Mouse (Mus musculus) forebrain, postnatal 0 days (tissue): ENCODE measurements around the gene Uck2. TPM values are rescaled to one million over a fixed set of nuclear protein-coding genes. Genes with fewer than 3 reads are reported as not detected.
A peak's percentile ranks its signal among the peaks of the same experiment; 100 is the strongest.

Source experiments
- ATAC-seq: fragments of 200-750 bp; cut with Nextera tagmentation; 2 replicates; pipeline ENCODE4 v1.8.0; 2017; ENCODE audit warnings: mild to moderate bottlenecking, moderate library complexity
- DNase-seq: peaks from one replicate; pipeline ENCODE4 v3.0.0-alpha.2; 2015
- H3K27ac ChIP-seq: fragments of 300-500 bp; sonication (generic); 2 replicates; pipeline ENCODE4 v1.5.1; 2014; ENCODE audit warnings: low read depth, mild to moderate bottlenecking, antibody characterized with exemption, low read length, moderate library complexity, mixed read lengths
- H3K27me3 ChIP-seq: fragments of 300-500 bp; sonication (generic); 2 replicates; pipeline ENCODE4 v1.6.1; 2014; ENCODE audit warnings: mild to moderate bottlenecking, low read length, mixed read lengths; ENCODE audit not compliant: insufficient read depth
- H3K36me3 ChIP-seq: fragments of 300-500 bp; sonication (generic); 2 replicates; pipeline ENCODE4 v1.6.1; 2014; ENCODE audit warnings: mild to moderate bottlenecking, moderate library complexity; ENCODE audit not compliant: insufficient read depth
- H3K4me1 ChIP-seq: fragments of 300-500 bp; sonication (generic); 2 replicates; pipeline ENCODE4 v1.6.1; 2014; ENCODE audit warnings: antibody characterized with exemption; ENCODE audit not compliant: insufficient read depth
- H3K4me2 ChIP-seq: fragments of 300-500 bp; sonication (generic); 2 replicates; pipeline ENCODE4 v1.6.1; 2014; ENCODE audit warnings: low read depth, mild to moderate bottlenecking, moderate library complexity
- H3K4me3 ChIP-seq: fragments of 300-500 bp; sonication (generic); 2 replicates; pipeline ENCODE4 v1.5.1; 2014; ENCODE audit warnings: low read depth, low read length, mixed read lengths
- H3K9ac ChIP-seq: fragments of 300-500 bp; sonication (generic); 2 replicates; pipeline ENCODE4 v1.6.1; 2014; ENCODE audit warnings: mild to moderate bottlenecking
- H3K9me3 ChIP-seq: fragments of 300-500 bp; sonication (generic); 2 replicates; pipeline ENCODE4 v1.6.1; 2016; ENCODE audit warnings: low read length
- CTCF ChIP-seq: sonication (generic); IDR thresholded peaks from 2 replicates; pipeline ENCODE4 v1.5.1; 2016; ENCODE audit warnings: antibody characterized with exemption, control low read depth, low read depth
- WGBS: fragments of 180-500 bp; shearing (Covaris S2); extraction: QIAGEN DNeasy Blood & Tissue Kit; methylation state at CpG from one replicate; pipeline ENCODE4 v1.1.7; 2014; 5-methylcytosine and 5-hydroxymethylcytosine counted together
- microRNA-seq, 2 experiments: library from miRNA; unstranded; fragments of <30 nt; microRNA quantifications; one replicate each; pipeline ENCODE4; 2016
- polyA plus RNA-seq: library from polyadenylated mRNA; unstranded; fragments of >200 nt; fragmentation: Nextera tagmentation; extraction: Ambion mirVana; gene quantifications from 2 replicates; pipeline ENCODE4 v1.2.1, GENCODE M21; 2015
- total RNA-seq: library from RNA; depleted of rRNA; stranded (reverse); fragments of >200 nt; gene quantifications from 2 replicates; pipeline ENCODE4 v1.2.3, GENCODE M21; 2014; rRNA removed

Uck2 gene
- total and polyA plus RNA-seq, 2 experiments from 2014 or later, result 48.2 to 80.7 TPM

- Histone ChIP-seq H3K36me3 (no peaks in the 10 kb centered on the region), H3K4me1 (no peaks in the 10 kb centered on the region), H3K4me2 (no peak overlapping the region), H3K9me3 (no peaks in the 10 kb centered on the region), H3K27me3 (no peaks in the 10 kb centered on the region), H3K27ac (no peak overlapping the region), H3K9ac (no peak overlapping the region), H3K4me3 (no peak overlapping the region)
- ATAC-seq (peak; percentile 56; the same call in 1 of the 2 replicates), DNase-seq (peak; percentile 45)
- TF ChIP-seq CTCF, result no peak
- WGBS, result 18% methylated on average over 8 of the region's 8 CpGs
Observed at GRCm38 (mm10) chr1:167194766-167195165, 90.4 kb downstream of the Uck2 start.

- no peak for ATAC-seq
- 46% methylated on average over 5 of the region's 5 CpGs for WGBS
- no peaks in the 10 kb centered on the region for H3K9me3 ChIP-seq
- H3K9ac ChIP-seq, result no peak overlapping the region
- TF ChIP-seq CTCF, result no peak
- H3K4me2 ChIP-seq, result no peak overlapping the region
- H3K27me3 ChIP-seq, result no peaks in the 10 kb centered on the region
- H3K36me3 ChIP-seq, result no peaks in the 10 kb centered on the region
- no peak for DNase-seq
- H3K4me1 ChIP-seq, result no peaks in the 10 kb centered on the region
- no peak overlapping the region for H3K4me3 ChIP-seq
- no peak overlapping the region for H3K27ac ChIP-seq
Observed at GRCm38 (mm10) chr1:167187791-167188190, 97.3 kb downstream of the Uck2 start.

DNA sequence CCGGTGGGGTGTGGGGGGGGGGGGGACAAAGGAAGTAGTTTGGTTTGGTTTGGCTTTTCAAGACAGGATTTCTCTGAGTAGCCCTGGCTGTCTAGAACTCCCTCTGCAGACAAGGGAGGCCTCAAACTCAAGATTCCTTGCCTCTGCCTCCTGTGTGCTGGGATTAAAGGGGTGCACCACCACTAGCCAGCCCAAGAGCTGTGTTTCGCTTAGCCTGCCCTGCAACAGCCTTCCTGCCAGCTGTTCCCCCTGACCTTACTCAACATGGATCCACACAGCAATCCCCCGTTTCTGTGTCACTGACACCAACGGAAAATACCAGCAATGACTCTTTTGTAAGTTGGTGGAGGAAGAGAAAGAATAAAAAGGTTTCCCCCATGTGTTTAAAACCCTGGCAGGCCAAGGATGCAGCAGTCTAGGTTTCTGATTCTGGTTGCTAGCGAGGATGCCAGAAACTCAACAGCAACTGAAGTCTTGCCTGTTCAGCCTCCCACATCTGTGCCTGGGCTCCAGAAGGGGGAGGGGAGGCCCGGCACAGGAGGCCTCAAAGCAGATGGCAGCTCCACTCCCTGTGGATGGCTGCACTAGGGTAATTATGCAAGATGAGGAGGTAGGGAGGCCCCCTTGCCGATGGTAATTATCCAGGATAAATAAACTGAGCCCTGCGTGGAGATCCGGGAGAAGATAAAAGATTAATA lies 103.1 kb downstream of the Uck2 start:
- 29% methylated on average over 9 of the region's 9 CpGs for WGBS
- Histone ChIP-seq H3K9ac (no peak overlapping the region), H3K36me3 (no peaks in the 10 kb centered on the region), H3K27me3 (no peaks in the 10 kb centered on the region), H3K4me3 (no peak overlapping the region), H3K27ac (no peak overlapping the region), H3K9me3 (no peaks in the 10 kb centered on the region), H3K4me2 (no peak overlapping the region), H3K4me1 (no peaks in the 10 kb centered on the region)
- ATAC-seq, result peak; percentile 84
- no peak for TF ChIP-seq CTCF
- DNase-seq, result peak; percentile 33

Small RNAs within 50 kb of the gene (microRNA-seq; reads per million reads assigned to microRNA genes)
- 0 reads per million in 2 experiments for gene Mir6347

Other genes starting within 250 kb of the Uck2 start
- gene Tmco1, start 23.1 kb upstream of the Uck2 start, total RNA-seq, result 55.2 and 60.4 TPM in 2 replicates
- gene Tmco1, start 23.1 kb upstream of the Uck2 start, polyA plus RNA-seq, result 70.0 and 76.7 TPM in 2 replicates
- 13.2 and 18.7 TPM in 2 replicates for gene Aldh9a1, start 64.7 kb upstream of the Uck2 start, total RNA-seq
- gene Aldh9a1, start 64.7 kb upstream of the Uck2 start, polyA plus RNA-seq, result 26.3 and 36.7 TPM in 2 replicates
- gene Mgst3, start 108.5 kb upstream of the Uck2 start, total RNA-seq, result 192 and 268 TPM in 2 replicates
- 243 and 282 TPM in 2 replicates for gene Mgst3, start 108.5 kb upstream of the Uck2 start, polyA plus RNA-seq
- not detected in 2 replicates for gene Lrrc52, start 181.5 kb upstream of the Uck2 start, total RNA-seq
- not detected in 2 replicates for gene Lrrc52, start 181.5 kb upstream of the Uck2 start, polyA plus RNA-seq